Mouse (Mus musculus) liver, embryonic 13.5 days (tissue): Measurements from ENCODE around the gene Pde4d. TPM values are rescaled to one million over a fixed set of nuclear protein-coding genes. Genes with fewer than 3 reads are reported as not detected.

ENCODE experiments used
- ATAC-seq: fragments of 200-750 bp; cut with Nextera tagmentation; 2 replicates; pipeline ENCODE4 v1.8.0; 2017; ENCODE audit warnings: low read depth, mild to moderate bottlenecking, moderate number of reproducible peaks, moderate library complexity
- DNase-seq: peaks from one replicate; pipeline ENCODE4 v3.0.0; 2022
- H3K27ac ChIP-seq: fragments of 300-500 bp; sonication (generic); 2 replicates; pipeline ENCODE4 v1.5.1; 2015; ENCODE audit warnings: moderate library complexity, mild to moderate bottlenecking, inconsistent platforms
- H3K27me3 ChIP-seq: fragments of 300-500 bp; sonication (generic); 2 replicates; pipeline ENCODE4 v1.6.1; 2015; ENCODE audit warnings: mild to moderate bottlenecking, inconsistent platforms
- H3K36me3 ChIP-seq: fragments of 300-500 bp; sonication (generic); 2 replicates; pipeline ENCODE4 v1.6.1; 2015; ENCODE audit warnings: mild to moderate bottlenecking, inconsistent platforms
- H3K4me1 ChIP-seq: fragments of 300-500 bp; sonication (generic); replicated peaks from 2 replicates; pipeline ENCODE4 v1.6.1; 2015; ENCODE audit warnings: inconsistent platforms
- H3K4me2 ChIP-seq: fragments of 300-500 bp; sonication (generic); 2 replicates; pipeline ENCODE4 v1.6.1; 2015; ENCODE audit warnings: inconsistent platforms, mild to moderate bottlenecking, moderate library complexity
- H3K4me3 ChIP-seq: fragments of 300-500 bp; sonication (generic); replicated peaks from 2 replicates; pipeline ENCODE4 v1.5.1; 2015; ENCODE audit warnings: mild to moderate bottlenecking, inconsistent platforms
- H3K9ac ChIP-seq: fragments of 300-500 bp; sonication (generic); 2 replicates; pipeline ENCODE4 v1.6.1; 2015; ENCODE audit warnings: mild to moderate bottlenecking, inconsistent platforms
- H3K9me3 ChIP-seq: fragments of 300-500 bp; sonication (generic); replicated peaks from 2 replicates; pipeline ENCODE4 v1.6.1; 2016; ENCODE audit warnings: inconsistent platforms
- WGBS: fragments of 180-500 bp; shearing (Covaris S2); methylation state at CpG from one replicate; pipeline ENCODE4 v1.1.7; 2015; ENCODE audit not compliant: insufficient replicate concordance; 5-methylcytosine and 5-hydroxymethylcytosine counted together
- polyA plus RNA-seq: library from polyadenylated mRNA; unstranded; fragments of >200 nt; fragmentation: Nextera tagmentation; extraction: Ambion mirVana; gene quantifications from 2 replicates; pipeline ENCODE4 v1.2.1, GENCODE M21; 2015

The Pde4d gene
- polyA plus RNA-seq, 1 experiment from 2014 or later: 11.8 TPM

- no peak overlapping the region for H3K4me2 ChIP-seq
- H3K9ac ChIP-seq: no peak overlapping the region
- H3K9me3 ChIP-seq: no peaks in the 10 kb centered on the region
- no peaks in the 10 kb centered on the region for H3K27me3 ChIP-seq
- no peaks in the 10 kb centered on the region for H3K36me3 ChIP-seq
- H3K4me1 ChIP-seq: no peaks in the 10 kb centered on the region
- 68% methylated on average over 6 of the region's 6 CpGs for WGBS
- DNase-seq (no peak), ATAC-seq (no peak)
- H3K4me3 ChIP-seq: no peak overlapping the region
- no peak overlapping the region for H3K27ac ChIP-seq
These were observed 837.7 kb downstream of the Pde4d start for GRCm38 (mm10) chr13:109287465-109287864.

- DNase-seq: no peak
- no peaks in the 10 kb centered on the region for H3K4me1 ChIP-seq
- 61% methylated on average over 4 of the region's 4 CpGs for WGBS
- no peak overlapping the region for H3K27ac ChIP-seq
- ATAC-seq: no peak
- no peak overlapping the region for H3K4me3 ChIP-seq
- H3K36me3 ChIP-seq: no peaks in the 10 kb centered on the region
- no peak overlapping the region for H3K4me2 ChIP-seq
- no peaks in the 10 kb centered on the region for H3K9me3 ChIP-seq
- H3K27me3 ChIP-seq: no peaks in the 10 kb centered on the region
- H3K9ac ChIP-seq: no peak overlapping the region
These were observed 841.2 kb downstream of the Pde4d start for GRCm38 (mm10) chr13:109290922-109291321.

- Histone ChIP-seq H3K9ac (no peak overlapping the region), H3K27ac (no peak overlapping the region), H3K36me3 (no peaks in the 10 kb centered on the region), H3K4me2 (no peak overlapping the region), H3K4me3 (no peak overlapping the region), H3K27me3 (no peaks in the 10 kb centered on the region), H3K4me1 (no peaks in the 10 kb centered on the region), H3K9me3 (no peaks in the 10 kb centered on the region)
- ATAC-seq (no peak), DNase-seq (no peak)
These were observed 843.3 kb downstream of the Pde4d start for GRCm38 (mm10) chr13:109293011-109293410.

GRCm38 (mm10) chr13:109296347-109297037 lies 846.7 kb downstream of the Pde4d start:
- DNase-seq: no peak
- no peak overlapping the region for H3K4me3 ChIP-seq
- no peaks in the 10 kb centered on the region for H3K36me3 ChIP-seq
- no peak overlapping the region for H3K27ac ChIP-seq
- no peaks in the 10 kb centered on the region for H3K27me3 ChIP-seq
- no peak overlapping the region for H3K4me2 ChIP-seq
- no peak overlapping the region for H3K9ac ChIP-seq
- WGBS: 50% methylated on average over 3 of the region's 3 CpGs
- H3K4me1 ChIP-seq: no peaks in the 10 kb centered on the region
- no peak for ATAC-seq
- H3K9me3 ChIP-seq: no peaks in the 10 kb centered on the region

GRCm38 (mm10) chr13:109298852-109299251 lies 849.1 kb downstream of the Pde4d start:
- Histone ChIP-seq H3K4me2 (no peak overlapping the region), H3K9me3 (no peaks in the 10 kb centered on the region), H3K4me1 (no peaks in the 10 kb centered on the region), H3K9ac (no peak overlapping the region), H3K27ac (no peak overlapping the region), H3K36me3 (no peaks in the 10 kb centered on the region), H3K4me3 (no peak overlapping the region), H3K27me3 (no peaks in the 10 kb centered on the region)
- peak; percentile 3 for DNase-seq
- WGBS: 21% methylated on average over 7 of the region's 7 CpGs
- ATAC-seq: peak; percentile 26; the same call in 1 of the 2 replicates

- ATAC-seq (no peak), DNase-seq (no peak)
- WGBS: 70% methylated on average over 12 of the region's 12 CpGs
- Histone ChIP-seq H3K4me1 (no peaks in the 10 kb centered on the region), H3K36me3 (no peaks in the 10 kb centered on the region), H3K27me3 (no peaks in the 10 kb centered on the region), H3K9ac (no peak overlapping the region), H3K27ac (no peak overlapping the region), H3K4me3 (no peak overlapping the region), H3K9me3 (no peaks in the 10 kb centered on the region), H3K4me2 (no peak overlapping the region)
These were observed 849.9 kb downstream of the Pde4d start for GRCm38 (mm10) chr13:109299511-109300250.

- H3K4me2 ChIP-seq: no peak overlapping the region
- no peak overlapping the region for H3K4me3 ChIP-seq
- no peaks in the 10 kb centered on the region for H3K36me3 ChIP-seq
- no peaks in the 10 kb centered on the region for H3K4me1 ChIP-seq
- no peaks in the 10 kb centered on the region for H3K9me3 ChIP-seq
- H3K27ac ChIP-seq: no peak overlapping the region
- no peak overlapping the region for H3K9ac ChIP-seq
- ATAC-seq (no peak), DNase-seq (no peak)
- H3K27me3 ChIP-seq: no peaks in the 10 kb centered on the region
- WGBS: 63% methylated on average over 7 of the region's 7 CpGs
These were observed 862.8 kb downstream of the Pde4d start for GRCm38 (mm10) chr13:109312542-109312941.

GRCm38 (mm10) chr13:109315608-109316007 lies 865.9 kb downstream of the Pde4d start:
- H3K36me3 ChIP-seq: no peaks in the 10 kb centered on the region
- H3K4me3 ChIP-seq: no peak overlapping the region
- no peaks in the 10 kb centered on the region for H3K9me3 ChIP-seq
- no peaks in the 10 kb centered on the region for H3K27me3 ChIP-seq
- H3K4me2 ChIP-seq: no peak overlapping the region
- peaks cover 4% of the 10 kb centered on the region; the same call in 1 of the 2 replicates for H3K4me1 ChIP-seq
- DNase-seq (no peak), ATAC-seq (peak; percentile 47; the same call in 1 of the 2 replicates)
- WGBS: 58% methylated on average over 9 of the region's 9 CpGs
- no peak overlapping the region for H3K9ac ChIP-seq
- H3K27ac ChIP-seq: no peak overlapping the region

GRCm38 (mm10) chr13:109317644-109318043 lies 867.9 kb downstream of the Pde4d start:
- Histone ChIP-seq H3K4me1 (peaks cover 4% of the 10 kb centered on the region; the same call in 1 of the 2 replicates), H3K4me3 (no peak overlapping the region), H3K9ac (no peak overlapping the region), H3K36me3 (no peaks in the 10 kb centered on the region), H3K4me2 (no peak overlapping the region), H3K27ac (no peak overlapping the region), H3K9me3 (no peaks in the 10 kb centered on the region), H3K27me3 (no peaks in the 10 kb centered on the region)
- no peak for ATAC-seq
- DNase-seq: no peak
- WGBS: 71% methylated on average over 2 of the region's 2 CpGs

GRCm38 (mm10) chr13:109318434-109318998 lies 868.8 kb downstream of the Pde4d start:
- no peak for DNase-seq
- no peaks in the 10 kb centered on the region for H3K27me3 ChIP-seq
- ATAC-seq: no peak
- no peaks in the 10 kb centered on the region for H3K9me3 ChIP-seq
- WGBS: 59% methylated on average over 3 of the region's 3 CpGs
- no peak overlapping the region for H3K27ac ChIP-seq
- H3K9ac ChIP-seq: no peak overlapping the region
- no peaks in the 10 kb centered on the region for H3K36me3 ChIP-seq
- H3K4me3 ChIP-seq: no peak overlapping the region
- no peak overlapping the region for H3K4me2 ChIP-seq
- H3K4me1 ChIP-seq: peaks cover 4% of the 10 kb centered on the region; the same call in 1 of the 2 replicates

- H3K27ac ChIP-seq: no peak overlapping the region
These were observed 876.3 kb downstream of the Pde4d start for GRCm38 (mm10) chr13:109326061-109326460.

More at GRCm38 (mm10) chr13:109326061-109326460, 876.3 kb downstream of the Pde4d start:
- Histone ChIP-seq H3K4me2 (no peak overlapping the region), H3K9me3 (no peaks in the 10 kb centered on the region), H3K27me3 (no peaks in the 10 kb centered on the region), H3K4me1 (no peaks in the 10 kb centered on the region), H3K9ac (no peak overlapping the region), H3K36me3 (no peaks in the 10 kb centered on the region), H3K4me3 (no peak overlapping the region)
- DNase-seq (no peak), ATAC-seq (no peak)
- 40% methylated on average over 5 of the region's 5 CpGs for WGBS
